Mouse (Mus musculus): ENCODE results near the gene Rnf114. TPM values are rescaled to one million over a fixed set of nuclear protein-coding genes. Genes with fewer than 3 reads are reported as not detected.

Gene Rnf114
- polyA plus RNA-seq, 1 experiment, result 14.3 TPM

DNA sequence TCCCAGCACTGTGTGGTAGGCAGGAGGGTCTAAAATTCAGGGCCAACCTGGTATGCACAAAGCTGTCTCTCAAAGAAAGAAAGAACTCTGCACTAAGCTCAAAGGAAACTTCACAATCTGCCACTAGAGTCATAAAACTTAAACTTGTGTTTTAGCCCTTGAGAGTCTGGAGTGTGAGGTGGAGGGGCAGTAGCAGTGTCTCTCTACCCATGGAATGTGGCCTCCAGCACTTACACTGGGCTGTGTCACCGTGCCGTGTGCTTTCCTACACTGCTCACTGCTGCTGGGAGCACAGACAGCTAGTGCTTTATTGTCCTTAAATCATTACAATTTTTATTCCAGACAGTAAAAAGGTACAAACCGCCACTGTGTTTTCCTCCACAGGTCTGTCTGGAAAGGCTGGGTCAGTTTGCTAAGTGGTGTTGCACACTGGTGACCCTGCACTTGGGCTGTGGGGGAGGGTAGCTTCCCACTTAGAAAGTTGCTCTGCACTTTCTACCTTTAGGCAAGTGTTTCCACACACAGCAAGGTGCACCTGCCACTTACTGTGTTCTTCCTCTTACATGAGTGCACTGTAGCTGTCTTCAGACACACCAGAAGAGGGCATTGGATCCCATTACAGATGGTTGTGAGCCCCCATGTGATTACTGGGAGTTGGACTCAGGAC, 15.4 kb downstream of the Rnf114 start:
- TF ChIP-seq GATA1 (IDR thresholded peaks at IDR 0.05; ENCODE audit: low read length), result no peak

DNA sequence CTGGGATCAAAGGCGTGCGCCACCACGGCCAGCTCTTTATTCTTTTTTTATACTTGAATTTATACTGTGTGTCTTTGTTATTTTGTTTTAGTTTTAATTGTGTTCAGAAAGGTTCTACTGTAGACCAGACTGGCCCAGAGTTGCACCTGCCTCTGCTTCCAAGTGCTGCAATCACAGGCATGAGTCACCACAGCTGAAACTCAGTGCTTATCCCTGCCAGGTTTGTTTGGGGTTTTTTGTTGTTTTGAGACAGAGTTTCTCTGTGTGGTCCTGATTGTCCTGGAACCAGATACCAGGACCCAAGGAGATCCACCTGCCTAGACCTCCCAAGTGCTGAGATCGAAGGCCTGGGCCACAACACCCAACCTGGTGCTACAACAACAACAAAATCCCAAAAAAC, 16.1 kb downstream of the Rnf114 start:
- no peak for TF ChIP-seq GATA1 (IDR thresholded peaks at IDR 0.05; ENCODE audit: low read length)

DNA sequence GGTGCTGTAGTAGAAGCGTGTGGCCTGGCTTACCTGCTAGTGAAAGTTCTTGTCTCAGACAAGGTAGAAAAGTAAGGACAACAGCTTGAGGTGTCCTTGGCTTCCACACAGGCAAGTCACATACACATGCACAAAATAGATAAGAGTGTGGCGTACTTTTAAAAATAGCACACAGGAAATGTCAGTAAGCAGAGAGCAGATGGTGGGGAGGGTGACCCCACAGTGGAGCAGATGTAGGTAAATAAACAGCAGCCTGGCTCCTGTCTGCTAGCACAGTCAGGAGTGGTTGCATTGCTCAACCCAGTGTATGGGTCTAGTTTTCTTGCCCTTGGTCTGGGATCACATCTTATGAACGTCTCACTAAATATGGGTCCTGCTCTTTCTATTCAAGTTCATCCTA, 18.0 kb downstream of the Rnf114 start:
- TF ChIP-seq GATA1 (IDR thresholded peaks at IDR 0.05; ENCODE audit: low read length), result no peak

DNA sequence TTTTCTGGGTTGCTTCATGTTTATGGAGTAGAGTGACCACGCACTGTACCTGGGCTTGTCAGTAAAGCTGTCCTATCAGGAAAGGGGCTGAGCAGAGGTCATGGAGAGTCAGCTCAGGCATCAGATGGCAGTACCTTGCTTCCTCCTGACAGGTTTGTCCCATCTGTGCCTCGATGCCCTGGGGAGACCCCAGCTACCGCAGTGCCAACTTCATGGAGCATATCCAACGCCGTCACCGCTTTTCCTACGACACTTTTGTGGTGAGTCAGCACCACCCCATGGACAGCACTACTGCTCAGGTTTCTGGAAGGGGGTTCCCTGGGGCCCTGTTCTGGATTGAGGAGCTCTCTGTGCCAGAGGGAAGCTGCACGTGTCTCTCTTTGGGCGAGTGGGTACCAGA, 19.9 kb downstream of the Rnf114 start:
- no peak for TF ChIP-seq GATA1 (IDR thresholded peaks at IDR 0.05; ENCODE audit: low read length)

DNA sequence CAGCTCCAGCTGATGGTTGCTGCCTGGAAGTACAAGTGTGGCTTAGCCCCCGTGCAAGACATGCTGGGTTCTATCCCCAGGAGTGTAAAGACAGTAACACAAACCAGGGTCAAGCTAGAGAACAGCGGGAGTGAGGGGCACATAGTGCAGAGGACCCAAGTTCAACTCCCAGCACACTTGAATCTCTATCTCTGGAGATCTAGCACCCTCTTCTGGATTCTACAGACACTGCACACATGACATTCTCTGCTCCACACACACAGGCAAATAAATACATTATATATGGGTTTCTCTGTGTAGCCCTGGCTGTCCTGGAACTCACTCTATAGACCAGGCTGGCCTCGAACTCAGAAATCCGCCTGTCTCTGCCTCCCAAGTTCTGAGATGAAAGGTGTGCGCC, 20.5 kb downstream of the Rnf114 start:
- TF ChIP-seq GATA1 (IDR thresholded peaks at IDR 0.05; ENCODE audit: low read length), result no peak

DNA sequence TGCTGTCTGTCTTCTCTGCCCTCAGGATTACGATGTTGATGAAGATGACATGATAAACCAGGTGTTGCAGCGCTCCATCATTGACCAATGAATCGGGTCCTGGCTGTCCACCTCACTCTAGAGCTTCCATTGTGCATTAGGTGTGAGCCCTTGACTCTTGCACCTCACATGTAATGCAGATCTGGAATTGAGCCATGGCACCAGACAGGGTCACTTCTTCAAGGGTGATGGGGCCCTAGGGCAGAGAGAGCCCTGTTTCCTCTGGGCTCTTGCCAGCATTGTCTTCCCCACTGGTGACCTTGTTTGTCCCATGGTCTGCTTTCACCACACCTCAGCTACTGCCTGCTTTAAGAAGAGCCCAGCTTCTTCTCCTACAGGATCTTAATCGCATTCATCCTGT, 22.2 kb downstream of the Rnf114 start:
- TF ChIP-seq GATA1 (IDR thresholded peaks at IDR 0.05; ENCODE audit: low read length), result no peak

DNA sequence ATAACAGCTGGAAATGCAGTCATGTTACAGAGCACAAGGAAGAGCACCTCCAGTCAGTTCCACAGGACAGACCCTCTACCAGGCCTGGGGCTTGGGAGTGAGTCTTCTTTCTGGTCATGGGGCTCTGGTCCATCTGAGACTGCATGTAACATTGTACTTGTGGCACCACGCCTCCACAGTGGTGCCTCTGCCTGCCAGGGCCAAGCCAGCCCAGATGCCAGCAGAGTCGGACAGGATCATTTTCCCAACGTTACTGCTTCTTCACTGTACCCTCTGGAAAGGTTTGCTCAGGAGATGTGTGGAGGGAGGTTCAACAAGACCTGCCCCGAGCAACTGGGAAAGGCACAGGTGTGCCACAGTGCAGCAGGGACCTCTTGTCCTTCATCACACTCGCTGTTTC, 23.2 kb downstream of the Rnf114 start:
- no peak for TF ChIP-seq GATA1 (IDR thresholded peaks at IDR 0.05; ENCODE audit: low read length)

DNA sequence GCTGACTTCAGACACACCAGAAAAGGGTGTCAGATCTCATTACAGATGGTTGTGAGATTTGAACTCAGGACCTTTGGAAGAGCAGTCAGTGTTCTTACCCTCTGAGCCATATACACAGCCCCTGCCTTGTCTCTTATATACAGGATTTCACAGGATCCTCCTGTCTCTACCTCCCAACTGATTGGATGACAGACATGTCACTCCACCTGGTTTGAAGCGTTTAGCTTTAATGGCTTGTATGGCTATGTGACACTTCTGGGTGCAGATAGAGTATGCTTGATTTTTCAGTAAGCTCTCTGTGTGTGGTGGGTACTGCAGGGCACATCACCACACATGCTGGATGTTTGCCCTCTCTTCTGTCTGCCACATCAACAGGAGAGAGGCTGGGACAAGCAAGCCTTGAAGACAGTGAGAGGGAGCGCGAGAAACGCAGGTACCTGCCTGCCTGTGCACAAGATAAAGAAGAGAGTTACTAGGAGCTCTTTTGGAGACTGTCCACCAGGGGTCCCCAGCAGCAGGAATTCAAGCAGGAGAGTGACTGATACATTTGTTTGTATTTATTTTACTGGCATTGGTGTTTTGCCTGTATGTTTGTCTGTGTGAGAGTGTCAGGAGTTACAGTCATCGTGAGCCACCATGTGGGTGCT, 27.3 kb downstream of the Rnf114 start:
- TF ChIP-seq GATA1 (IDR thresholded peaks at IDR 0.05; ENCODE audit: low read length), result no peak

DNA sequence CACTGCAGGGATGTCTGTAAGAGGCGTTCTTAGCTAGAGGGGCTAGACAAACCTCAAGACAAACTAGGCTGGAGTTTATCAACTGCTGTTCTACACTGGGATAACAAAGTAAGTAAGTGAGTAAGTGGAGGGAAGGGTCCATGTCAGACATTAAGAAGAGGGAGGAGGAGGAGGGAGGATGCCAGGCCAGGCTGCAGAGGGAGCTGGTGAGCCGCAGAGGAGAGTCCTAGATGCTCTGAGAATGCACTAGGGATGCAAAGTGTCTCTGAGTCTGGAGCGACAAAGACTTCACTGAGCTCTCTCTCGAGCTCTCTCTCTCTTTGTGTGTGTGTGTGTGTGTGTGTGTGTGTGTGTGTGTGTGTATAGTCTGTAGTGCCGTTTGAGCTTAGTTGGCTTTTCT, 35.8 kb downstream of the Rnf114 start:
- no peak for TF ChIP-seq GATA1 (IDR thresholded peaks at IDR 0.05; ENCODE audit: low read length)

DNA sequence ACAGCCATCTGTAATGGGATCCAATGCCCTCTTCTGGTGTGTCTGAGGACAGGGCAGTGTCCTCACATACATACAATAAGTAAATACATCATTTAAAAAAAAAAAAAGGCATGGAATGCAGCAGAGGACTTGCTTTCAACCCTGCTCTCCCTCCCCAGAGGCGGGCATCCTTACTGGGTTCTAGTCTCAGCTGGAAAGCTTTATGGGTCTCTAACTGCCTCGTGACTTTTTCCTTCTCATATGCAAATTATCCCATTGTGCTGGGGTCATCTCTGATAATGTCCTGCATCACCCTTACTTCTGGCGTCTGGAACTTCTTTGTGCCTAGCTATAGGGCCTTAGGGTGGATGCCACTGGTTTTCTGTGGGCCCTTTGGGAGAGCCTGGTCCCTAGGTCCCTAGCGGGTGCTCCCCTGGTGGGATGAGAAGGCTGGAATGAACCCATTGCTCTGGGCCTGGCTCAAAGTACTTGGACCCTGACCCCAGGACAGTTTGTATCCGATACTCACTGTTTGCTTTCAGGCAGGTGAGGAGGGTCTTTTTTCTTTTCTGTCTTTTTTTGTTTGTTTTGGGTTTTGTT, 37.6 kb downstream of the Rnf114 start:
- no peak for TF ChIP-seq GATA1 (IDR thresholded peaks at IDR 0.05; ENCODE audit: low read length)

DNA sequence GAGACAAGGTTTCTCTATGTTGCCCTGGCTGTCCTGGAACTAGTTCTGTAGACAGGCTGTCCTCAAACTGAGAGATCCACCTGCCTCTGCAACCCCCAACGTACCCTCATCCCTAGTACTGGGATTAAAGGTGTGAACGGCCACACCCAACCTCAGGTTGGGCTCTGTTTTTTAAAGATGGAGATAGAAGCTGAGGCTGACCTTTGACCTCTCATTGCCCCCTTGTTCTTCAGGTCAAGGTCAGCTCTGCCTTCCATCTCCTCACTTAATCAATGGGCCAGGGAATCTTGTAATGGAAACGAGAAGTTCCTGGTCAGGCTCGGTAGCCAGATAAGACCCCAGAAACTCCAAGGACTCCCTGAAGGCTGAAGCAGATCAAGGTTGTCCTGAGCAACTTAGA, 38.1 kb downstream of the Rnf114 start:
- TF ChIP-seq GATA1 (IDR thresholded peaks at IDR 0.05; ENCODE audit: low read length), result no peak

DNA sequence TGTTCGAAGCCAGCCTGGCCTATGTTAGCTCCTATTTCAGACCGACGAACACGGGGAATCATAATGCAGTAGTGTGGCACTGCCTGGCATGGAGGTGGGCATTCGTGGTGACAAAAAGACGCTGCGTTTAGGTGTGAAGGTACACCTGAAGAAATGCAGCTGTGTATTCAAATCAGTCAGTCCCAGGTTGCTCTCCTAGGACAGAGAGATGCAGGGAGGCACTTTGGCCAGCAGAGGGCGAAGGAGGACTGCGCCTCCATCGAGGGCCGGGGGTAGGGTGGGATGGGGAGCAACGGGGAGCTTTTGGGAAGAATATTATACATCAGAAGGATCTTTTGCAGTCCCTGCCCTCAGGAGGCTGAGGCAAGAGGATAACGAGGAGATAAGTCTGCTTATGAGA, 39.7 kb downstream of the Rnf114 start:
- TF ChIP-seq GATA1 (IDR thresholded peaks at IDR 0.05; ENCODE audit: low read length), result no peak

DNA sequence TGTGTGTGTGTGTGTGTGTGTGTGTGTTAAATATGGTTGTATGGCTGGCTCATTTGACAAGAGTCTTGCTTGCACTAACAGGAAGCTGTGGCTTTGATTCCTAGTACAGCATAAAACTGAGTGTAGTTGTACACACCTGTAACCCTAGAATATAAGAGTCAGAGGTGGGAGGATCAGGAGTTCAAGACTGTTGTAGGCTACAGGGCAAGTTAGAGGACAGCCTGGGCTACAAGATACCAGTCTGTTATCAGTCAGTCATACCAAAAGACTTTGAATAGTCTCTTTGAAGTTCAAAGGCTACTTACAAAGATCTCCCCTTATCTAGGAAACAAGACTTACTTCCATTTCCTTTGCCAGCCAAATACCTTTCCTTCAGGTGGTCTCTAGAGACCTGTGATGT, 41.4 kb downstream of the Rnf114 start:
- no peak for TF ChIP-seq GATA1 (IDR thresholded peaks at IDR 0.05; ENCODE audit: low read length)

DNA sequence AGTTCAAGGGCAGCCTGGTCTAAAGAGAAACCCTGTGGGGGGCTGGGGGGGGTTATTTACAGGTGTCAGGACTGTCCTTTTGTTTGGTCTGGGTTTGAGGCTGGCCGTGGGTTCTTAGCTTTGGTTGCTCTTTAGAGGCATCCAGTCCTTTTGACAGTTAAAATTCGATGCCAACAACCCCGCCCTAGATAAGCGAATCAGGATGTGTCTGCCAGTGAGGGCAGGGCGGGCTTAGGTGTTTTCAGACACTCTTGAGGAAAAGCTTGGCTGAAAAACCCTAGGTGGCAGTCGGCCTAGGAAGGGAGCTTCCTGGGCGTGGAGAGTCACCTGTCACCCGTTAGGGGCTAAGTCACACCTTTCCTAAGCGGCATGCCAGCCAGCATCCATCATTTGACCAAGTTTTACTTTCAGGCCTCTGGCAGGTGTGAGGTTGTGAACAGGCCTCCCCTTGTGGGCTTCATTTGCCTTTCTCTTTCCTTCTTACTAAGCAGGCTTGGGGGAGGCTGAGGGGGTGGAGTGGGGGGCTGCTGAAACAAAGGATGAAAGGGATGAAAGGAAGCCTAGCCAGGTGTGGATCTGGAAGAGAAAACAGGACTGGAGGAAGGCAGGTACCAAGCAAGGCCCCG, 44.0 kb downstream of the Rnf114 start:
- TF ChIP-seq GATA1 (IDR thresholded peaks at IDR 0.05; ENCODE audit: low read length), result no peak

DNA sequence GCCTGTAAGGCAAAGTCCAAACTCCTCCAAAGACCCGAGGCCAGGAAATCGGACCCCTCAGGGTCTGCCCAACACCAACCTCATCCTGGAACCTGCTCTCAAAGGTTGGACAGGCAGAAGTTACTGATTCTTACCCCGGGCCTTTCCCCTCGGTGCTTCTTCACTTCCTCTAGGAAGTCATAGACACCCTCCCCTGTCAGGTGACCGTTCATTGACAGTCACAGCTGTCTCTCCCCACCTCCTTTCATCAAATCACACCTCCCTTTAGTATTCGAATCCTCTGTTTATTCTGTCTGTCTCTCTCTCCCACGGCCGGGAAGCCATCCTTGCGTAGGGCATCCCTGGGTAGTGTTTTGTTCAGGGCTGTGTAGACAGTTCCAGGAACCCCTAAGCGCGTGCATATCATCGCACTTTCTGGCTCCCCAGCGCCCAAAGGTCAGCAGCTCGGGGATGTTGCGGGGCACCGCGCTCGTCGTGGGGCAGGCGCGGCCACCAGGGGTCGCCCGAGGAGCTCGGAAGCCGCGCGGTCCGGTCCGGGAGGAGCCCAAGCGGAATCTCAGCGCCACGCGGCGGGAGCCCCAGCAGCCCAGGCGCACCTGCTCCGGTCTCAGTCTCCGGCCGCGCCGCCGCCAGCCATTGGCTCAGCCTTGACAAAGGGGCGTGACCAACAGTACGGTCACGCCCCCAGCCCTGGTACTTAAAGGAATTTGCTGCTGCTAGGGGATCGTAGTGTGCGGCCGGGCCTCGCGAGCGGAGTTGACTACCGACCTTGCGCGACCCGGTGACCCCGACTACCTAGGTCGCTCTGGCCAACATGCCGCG, 45.2 kb downstream of the Rnf114 start, which contains the start of gene Snai1:
Snai1 (plus strand) TSS at position 720 of the 822 bp plus-strand sequence.
- no peak for TF ChIP-seq GATA1 (IDR thresholded peaks at IDR 0.05; ENCODE audit: low read length)
